Mouse (Mus musculus) frontal cortex, adult (tissue): ENCODE results near the gene Muc3a.

Experiments
- ATAC-seq: cut with Nextera tagmentation; 2 replicates; pipeline ENCODE4 v1.9.2; 2017; ENCODE audit warnings: mild to moderate bottlenecking, moderate library complexity, mixed read lengths; ENCODE audit not compliant: low TSS enrichment

Muc3a gene

DNA sequence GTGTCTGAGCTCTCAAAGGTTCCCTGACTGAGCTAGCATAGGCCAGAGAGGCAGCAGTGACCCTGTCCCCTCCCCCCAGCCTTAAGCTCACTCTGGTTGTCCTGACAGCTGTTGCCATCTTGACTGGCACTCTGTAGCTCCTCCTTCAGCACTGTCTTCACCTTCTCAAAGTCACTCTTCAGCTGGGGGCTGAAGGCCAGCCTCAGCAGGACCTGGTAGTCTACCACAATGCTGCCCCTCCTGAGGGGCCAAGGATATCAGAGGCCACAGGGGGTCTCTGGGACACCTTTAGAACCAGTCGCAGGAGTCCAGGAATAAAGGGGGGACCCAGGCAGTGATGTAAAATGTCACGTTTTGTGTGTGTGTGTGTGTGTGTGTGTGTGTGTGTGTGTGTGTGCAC, at the start of gene Muc3a:
TSS of gene Muc3a (minus strand) at position 101 of the 400 bp plus-strand sequence.
- ATAC-seq = no peak

DNA sequence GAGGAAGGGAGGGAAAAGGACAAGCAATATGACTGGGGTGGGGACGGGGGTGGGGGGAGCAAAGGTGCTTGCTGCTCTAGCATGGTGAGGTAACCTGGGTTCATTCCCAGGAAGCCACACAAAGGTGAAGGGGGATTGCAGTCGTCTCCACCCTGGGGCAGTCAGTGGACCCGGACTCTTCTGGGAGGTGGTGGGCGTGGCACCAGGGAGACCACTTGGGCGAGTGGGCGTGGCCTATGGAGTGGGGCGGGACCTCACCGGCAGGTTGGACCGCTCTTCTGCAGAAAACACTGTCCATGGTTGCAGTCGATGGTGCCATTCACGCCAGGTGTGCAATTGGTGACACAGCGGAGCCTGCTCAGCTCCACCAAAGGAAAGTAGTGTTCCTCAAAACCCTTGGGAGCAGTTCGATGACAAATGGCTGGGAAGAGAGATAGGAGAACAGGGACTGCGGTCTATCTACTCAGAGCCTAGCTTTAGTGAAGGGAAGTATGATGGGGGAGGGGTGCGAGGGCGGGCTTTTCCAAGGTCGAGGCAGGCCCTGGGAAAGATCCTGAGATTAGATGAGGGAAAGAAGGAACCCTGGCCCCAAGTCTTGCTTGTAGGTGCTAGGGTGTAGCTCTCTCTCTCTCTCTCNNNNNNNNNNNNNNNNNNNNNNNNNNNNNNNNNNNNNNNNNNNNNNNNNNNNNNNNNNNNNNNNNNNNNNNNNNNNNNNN, 917 bp downstream of the Muc3a start:
- ATAC-seq = no peak

DNA sequence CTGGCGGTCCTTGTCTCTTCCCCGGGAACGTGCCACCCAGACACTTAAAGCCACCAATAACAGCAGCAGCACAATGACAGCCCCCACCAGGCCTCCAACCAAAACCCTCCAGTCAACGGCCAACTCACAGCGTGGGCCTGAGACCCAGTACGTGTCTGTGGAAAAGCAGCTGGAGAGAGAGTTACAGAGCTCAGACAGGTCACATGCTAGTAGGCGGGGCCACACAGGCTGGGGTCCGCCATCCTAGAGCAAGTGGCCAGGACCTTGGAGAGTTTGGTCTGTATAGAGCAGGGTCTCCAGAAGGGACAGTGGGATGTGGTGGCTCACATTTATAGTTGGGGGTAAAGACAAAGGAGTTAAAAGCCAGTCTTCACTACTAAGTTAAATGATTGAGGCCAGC, 1.5 kb downstream of the Muc3a start:
- no peak for ATAC-seq

DNA sequence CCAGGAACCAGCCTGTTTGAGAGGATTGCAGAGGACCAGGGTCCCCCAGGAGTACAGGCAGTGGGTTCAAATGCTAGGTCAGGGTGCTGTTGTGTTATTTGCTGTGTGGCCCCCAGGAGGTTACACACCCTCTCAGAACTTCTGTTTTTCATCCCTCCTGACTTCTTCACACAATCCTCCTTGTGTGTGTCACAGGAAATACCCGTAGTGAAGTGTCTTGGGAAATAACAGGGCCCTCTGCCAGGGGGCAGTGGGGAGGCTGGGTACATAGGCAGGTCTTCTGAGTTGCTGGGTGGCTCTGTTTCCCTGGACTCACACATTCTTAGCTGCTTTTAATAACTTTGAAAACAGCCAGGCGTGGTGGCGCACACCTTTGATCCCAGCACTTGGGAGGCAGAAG, 6.9 kb downstream of the Muc3a start:
- no peak for ATAC-seq

DNA sequence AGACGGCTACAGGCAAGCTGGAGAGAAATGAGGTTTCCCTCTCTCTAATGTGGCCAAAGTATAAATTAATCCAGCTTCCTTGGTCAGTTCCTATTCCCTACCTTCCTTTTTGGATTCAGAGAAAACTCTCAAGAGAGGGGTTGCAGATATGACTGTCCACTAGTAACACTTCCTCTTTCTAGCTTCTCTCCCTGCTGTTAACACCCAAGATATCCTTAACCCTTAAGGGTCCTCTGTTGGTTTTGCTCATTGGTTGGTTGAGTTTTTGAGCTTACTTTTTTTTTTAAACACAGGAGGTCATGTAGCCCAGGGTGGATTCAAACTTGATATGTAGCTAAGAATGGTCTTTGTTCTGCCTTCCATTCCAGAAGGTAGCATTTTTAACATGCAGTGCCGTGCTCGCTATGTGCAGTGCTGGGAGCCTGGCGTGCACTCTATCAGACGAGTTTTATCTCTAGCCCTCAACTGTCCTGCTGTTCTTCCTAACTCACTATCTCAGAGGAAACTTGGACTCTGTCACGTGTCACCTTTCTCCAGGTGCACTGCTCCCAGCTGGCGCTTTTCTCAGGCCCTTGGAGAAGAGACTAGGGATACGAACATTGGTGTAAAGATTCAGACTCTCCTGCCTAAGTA, 17.6 kb downstream of the Muc3a start:
- ATAC-seq = no peak

DNA sequence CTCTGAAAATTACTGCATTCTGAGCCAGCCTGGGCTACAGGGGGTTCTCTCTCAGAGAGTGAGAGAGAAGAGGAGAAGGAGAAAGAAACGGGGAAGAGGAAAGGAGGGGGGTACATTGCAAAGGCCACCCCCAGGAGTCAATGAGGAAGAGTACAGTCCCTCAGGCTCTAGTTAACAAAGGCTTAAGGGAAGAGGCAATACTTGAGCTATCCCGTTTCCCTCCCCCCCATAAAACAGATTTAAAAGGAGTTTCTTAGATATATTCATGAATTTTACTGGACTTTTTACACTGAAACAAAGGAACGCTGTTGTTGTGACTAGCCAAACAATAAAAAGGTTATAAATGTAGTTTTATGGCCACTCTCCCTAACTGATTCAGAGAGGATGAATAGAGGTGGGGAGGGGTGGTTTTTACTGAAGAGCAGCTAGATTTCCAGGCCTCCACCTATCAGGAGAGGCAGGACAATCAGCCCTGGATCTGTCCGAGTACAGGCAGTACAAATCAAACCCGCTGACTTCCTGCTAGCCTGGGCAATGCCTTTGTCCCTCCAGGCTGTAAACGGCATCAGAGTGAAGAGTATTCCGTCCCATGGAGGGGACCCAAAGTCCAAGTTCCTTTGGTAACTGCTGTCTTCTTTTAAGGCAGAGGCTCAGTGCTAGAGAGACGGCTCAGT, 18.8 kb downstream of the Muc3a start:
- no peak for ATAC-seq

DNA sequence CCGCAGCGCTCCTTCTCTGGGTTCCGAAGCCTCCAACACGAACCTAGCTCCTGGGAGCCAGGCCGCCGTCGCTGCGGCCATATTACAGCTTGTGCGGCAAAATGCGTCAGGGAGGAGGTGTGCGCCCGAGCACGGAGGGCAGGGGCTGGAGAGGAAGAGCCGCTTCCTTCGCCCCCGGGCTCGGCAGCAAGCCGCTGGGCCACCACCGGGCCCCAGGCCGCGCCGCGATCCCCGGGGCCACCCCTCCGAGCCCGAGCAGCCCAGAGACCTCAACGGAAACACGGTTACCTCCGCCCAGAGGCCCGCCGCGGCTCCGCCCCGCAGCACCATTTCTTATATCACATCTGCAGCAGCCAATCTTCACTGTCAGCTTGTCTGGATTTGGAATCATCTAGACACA, 22.9 kb downstream of the Muc3a start:
- ATAC-seq = peak; percentile 62; the same call in 1 of the 2 replicates

DNA sequence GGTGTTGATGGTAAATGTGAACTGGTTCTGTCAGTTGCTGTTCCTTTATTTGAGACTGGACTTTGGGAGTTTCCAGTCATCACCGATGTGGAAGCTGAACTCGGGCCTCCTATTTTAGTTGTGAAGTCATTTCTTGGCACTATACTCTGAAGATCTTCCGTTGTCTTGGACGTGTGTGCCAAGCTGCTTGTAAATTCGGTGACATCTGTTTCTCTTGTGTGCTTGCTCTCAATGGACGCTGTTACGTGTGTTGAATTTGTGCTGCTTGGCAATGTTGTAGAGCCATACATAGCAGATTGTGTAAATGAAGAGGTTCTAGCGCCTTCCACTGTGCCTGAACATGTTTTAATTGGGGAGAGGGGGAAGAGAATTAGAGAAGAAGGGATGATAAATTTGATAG, 26.8 kb downstream of the Muc3a start:
- ATAC-seq = peak; percentile 38; the same call in 1 of the 2 replicates

DNA sequence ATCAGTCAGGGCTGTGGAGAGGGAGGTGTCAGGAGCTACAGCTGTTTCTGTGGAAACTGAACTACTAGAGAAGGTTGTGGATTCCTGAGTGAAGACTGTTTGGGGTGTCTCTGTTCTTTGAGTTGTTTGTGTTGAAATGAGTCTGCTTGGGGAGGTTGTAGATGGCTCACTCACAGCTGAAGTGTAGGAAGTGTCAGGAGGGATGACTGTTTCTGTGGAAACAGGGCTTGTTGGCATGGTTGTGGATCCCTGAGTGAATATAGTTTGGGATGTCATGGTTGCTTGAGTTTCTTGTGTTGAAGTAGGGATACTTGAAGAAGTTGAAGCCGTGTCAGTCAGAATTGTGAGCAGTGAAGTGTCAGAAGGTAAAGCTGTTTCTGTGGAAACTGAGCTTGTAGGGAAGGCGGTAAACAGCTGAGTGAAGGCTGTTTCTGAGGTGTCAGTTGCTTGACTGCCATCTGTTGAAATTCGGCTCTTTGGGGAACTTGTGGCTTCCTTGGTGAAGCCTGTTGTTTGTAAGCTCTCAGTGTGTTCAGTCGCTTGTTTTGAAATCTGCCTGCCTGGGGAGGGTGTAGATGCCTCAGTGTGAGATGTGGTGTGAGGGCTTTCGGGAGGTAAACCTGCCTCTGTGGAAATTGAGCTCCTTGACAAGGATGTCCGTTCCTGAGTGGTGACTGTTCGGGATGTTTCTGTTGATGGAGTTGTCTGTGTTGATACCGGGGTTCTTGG, 32.4 kb downstream of the Muc3a start:
- peak; percentile 92 for ATAC-seq

DNA sequence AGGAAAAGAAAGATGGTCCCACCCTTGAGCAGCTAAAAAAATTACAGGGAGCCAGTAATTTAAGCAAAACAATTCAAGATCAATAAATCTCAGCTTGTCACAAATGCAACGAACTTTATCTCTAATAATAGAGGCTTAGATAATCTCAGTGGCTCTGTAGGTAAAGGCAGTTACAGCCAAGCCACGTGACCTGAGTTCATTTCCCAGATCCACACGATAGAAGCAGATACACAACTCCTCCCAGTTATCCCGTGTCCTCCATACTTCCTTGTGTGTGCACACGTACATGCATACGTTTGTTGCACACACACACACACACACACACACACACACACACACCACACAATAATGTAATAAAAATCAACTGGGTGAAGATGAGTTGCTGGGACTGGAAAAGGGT, 38.2 kb downstream of the Muc3a start:
- ATAC-seq = no peak

DNA sequence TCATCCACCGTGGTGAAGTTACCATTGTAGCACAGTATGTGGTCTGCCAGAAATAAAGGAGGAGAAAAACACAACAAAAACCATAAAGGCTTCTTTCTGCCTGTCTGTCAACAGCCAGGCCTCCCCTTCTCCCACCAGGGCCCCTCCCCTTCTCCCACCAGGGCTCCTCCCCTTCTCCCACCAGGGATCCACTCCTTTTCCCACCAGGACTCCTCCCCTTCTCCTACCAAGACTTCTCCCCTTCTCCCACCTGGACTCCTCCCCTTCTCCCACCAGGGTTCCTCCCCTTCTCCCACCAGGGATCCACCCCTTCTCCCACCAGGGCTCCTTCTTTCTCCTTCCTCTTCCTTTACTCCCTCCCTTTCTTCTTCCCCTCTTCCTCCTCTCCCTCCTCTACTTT, 39.6 kb downstream of the Muc3a start:
- no peak for ATAC-seq

DNA sequence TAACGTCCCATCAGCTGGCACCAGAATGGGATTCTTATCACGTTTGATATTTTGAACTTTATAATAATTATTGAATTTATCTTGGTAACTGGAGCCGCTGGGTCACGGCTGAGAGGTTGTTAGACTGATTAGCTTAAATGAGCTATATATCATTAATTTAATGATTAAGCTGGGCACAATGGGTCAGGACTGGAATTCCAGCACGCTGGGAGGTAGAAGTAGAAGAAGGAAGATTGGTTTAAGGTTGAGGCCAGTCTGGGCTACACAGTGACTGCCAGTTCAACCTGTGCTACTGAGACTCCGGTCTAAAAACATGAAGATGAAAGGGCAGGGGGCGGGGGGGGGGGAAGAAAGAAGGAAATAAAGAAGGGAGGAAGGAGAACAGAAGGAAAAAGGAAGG, 40.7 kb downstream of the Muc3a start:
- no peak for ATAC-seq

DNA sequence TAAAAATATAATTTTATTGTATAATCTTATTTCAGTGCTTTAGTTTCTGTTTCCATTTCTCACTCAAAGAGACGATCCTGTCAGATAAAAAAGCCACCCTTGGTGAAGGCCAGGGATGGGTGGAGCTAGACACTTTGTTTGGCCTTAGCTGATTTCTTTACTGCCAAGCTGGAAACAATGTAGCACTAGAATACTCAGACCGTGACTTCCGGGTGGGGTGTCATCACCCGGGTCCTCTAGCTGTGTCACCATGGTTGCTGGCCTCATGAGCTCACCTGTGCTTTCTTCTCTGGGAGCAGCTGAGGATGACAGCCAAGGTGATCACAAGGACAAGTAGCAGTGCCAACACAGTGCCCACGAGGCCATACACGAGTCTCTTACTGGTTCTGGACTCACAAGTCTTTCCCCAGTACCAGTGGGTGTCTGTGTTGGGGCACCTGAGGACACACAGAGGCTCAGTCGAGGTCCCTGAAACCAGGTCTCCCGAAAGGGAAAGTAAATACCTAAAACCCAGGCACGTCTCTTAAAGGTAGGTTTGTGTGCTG, 41.3 kb downstream of the Muc3a start:
- no peak for ATAC-seq

DNA sequence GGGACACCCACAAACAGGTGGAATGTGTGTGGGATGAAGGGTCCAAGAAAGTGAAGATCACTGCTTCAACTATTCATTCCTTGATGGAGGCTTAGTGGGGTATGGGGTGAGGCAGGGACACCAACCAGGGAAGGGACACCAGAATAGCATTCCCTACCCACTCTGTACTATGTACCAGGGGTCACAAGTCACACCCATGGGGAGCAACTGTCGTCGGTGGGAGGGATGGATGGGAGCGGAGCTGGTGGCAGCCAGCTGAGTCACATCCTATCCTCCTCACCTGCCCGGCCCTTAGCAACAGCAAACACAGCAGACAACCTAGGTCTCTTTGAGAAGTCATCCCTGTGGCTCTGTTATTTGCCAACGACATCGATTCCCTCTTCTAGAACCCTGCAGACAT, 44.6 kb downstream of the Muc3a start:
- ATAC-seq = no peak

DNA sequence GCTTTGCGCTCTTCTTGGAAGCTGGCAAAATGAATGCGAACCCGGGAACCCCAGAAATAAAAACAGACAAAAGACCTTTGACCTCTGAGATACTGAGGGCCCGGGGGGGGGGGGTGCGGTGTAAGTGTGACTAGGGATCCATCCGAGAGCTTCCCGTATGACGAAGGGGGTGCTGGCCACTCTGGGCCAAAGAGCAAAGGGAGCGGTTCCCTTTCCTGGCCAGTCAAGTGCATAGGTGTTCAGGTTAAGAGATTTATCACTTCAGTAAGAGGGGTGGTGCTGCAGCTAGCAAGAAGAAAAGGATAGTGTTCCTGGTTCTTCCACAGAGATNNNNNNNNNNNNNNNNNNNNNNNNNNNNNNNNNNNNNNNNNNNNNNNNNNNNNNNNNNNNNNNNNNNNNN, 46.2 kb downstream of the Muc3a start:
- ATAC-seq = no peak

DNA sequence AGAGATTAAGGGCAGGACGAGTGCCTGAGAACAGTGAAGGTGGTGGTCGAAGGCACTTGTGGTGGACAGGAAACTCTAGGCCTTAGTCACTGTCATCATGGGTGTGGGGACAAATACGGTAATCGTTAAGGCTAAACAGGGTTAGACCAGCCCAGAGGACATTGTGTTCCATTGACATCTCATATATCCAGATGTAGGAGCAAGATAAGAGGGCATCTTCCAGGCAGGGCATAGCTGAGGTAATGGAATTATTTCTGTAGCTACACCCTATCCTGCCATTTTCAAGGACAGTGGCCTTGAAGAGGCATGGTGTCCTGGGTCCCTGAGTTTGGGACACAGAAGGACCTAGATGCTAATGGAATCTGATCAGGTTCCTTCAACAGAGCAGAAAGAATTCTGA, 50.3 kb downstream of the Muc3a start:
- ATAC-seq = no peak

DNA sequence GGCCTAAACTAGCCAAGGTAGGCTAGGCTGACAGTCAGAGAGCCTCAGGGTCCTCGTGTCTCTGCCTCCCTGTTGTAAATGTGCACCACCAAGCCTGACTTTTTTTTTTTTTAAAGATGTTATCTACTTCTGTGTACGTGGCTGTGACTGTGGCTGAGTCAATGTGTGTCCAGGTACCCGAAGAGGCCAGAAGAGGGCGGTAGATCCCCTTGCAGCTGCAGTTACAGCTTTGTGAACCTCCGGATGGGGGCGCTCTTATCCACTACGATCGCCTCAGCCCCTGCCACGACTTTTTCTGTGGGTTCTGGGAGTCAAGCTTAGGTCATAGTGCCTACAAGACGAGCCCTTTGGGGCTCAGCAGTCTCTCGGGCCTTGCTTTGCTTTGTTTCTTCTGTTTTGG, 52.7 kb downstream of the Muc3a start:
- ATAC-seq = no peak
